Mouse (Mus musculus) myocyte (in vitro differentiated cells): ENCODE data around the gene Asb15.

ENCODE experiments used
- E2F4 ChIP-seq: IDR thresholded peaks from one replicate; pipeline ENCODE4 v1.6.1; 2011; ENCODE audit warnings: mild to moderate bottlenecking, control low read depth, moderate library complexity; ENCODE audit not compliant: insufficient read depth
- POLR2A ChIP-seq: IDR thresholded peaks from one replicate; pipeline ENCODE4 v1.6.1; 2011; ENCODE audit warnings: low read depth, mild to moderate bottlenecking, control low read depth, moderate library complexity; ENCODE audit not compliant: insufficient read length
- SRF ChIP-seq: IDR thresholded peaks from one replicate; pipeline ENCODE4 v1.6.1; 2011; ENCODE audit warnings: low read depth; ENCODE audit not compliant: control insufficient read depth, insufficient read length
- USF1 ChIP-seq: IDR thresholded peaks from one replicate; pipeline ENCODE4 v1.6.1; 2011; ENCODE audit warnings: low read depth, mild to moderate bottlenecking, control low read depth, moderate library complexity

GRCm38 (mm10) chr6:24612074-24612755 lies 84.3 kb downstream of the Asb15 start:
- TF ChIP-seq POLR2A: no peak
- TF ChIP-seq USF1: no peak
- TF ChIP-seq E2F4: no peak
- TF ChIP-seq SRF: no peak
